Mouse (Mus musculus): ENCODE measurements at regions not wholly inside any gene's neighbourhood (a gene's known extent, or its start where the extent isn't known, plus 50 kb on each side); places are given as distances from the start of the nearest gene placed in this dataset.

DNA sequence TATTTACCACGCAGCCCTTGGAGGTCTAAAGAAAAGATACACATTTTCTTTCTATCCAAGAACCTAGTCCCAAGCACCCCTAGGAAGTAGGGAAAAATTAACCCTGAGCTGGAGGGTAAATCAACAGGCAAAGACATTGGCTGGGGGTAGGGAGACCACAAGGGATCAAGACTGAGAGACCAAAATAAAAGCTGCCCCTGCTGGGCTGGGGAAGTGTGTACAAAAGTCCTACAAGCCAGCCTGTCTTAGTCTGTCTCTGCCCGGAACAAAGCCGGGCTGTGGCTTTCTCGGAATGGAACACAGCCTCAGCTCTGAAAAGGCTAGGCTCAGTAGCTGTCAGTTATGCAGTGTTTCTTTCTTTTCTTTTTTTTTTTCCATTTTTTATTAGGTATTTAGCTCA, 81.4 kb upstream of the Sox4 start:
- no peaks in the 10 kb centered on the region for H3K36me3 ChIP-seq (ENCODE audit: control insufficient read depth, insufficient read depth)
- H3K79me2 ChIP-seq (ENCODE audit: control insufficient read depth, insufficient read depth) = no peaks in the 10 kb centered on the region
- TF ChIP-seq TCF12 (IDR thresholded peaks at IDR 0.05; ENCODE audit: insufficient read depth, poor library complexity, severe bottlenecking) (no peak), MYOD1 (IDR thresholded peaks at IDR 0.05; ENCODE audit: control insufficient read depth in 1 of 3, insufficient read length in 2 of 3, low read depth in 2 of 3) (no peak)
- no peaks in the 10 kb centered on the region for H3K27me3 ChIP-seq (ENCODE audit: control insufficient read depth, insufficient read depth, insufficient read length)
- H3ac ChIP-seq (ENCODE audit: control insufficient read depth, insufficient read length) = no peak overlapping the region
- no peak overlapping the region for H3K4me3 ChIP-seq
- H3K4me2 ChIP-seq (ENCODE audit: low read depth) = no peak overlapping the region

DNA sequence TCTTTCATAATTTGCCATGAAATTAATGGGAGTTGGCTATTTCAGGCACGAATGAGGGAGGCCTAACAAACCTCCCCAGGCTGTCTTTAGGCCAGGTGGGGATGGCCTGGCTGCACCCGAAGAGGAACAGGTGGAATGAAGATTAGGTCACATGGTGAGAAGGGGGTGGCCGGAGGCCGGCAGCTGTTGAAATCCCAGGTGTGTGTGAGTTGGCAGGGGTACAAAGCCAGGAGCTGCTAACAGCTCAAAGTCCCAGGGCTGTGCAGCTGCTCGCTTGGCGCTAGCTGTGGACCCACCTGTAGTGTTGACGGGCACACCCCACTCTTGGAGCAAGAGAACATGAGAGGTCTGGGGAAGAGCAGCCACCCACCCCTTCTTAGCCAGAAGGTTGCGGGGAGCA, 80.9 kb upstream of the Sox4 start:
- peak; percentile 11 for TF ChIP-seq USF1 (IDR thresholded peaks at IDR 0.05; ENCODE audit: low read depth)
- no peak for TF ChIP-seq E2F4 (IDR thresholded peaks at IDR 0.05; ENCODE audit: insufficient read depth)
- no peak for TF ChIP-seq CEBPB (IDR thresholded peaks at IDR 0.05; ENCODE audit: insufficient read depth, poor library complexity, severe bottlenecking)
- no peak for TF ChIP-seq REST (IDR thresholded peaks at IDR 0.05; ENCODE audit: insufficient read depth, insufficient read length)
- TF ChIP-seq SRF (IDR thresholded peaks at IDR 0.05; ENCODE audit: control insufficient read depth, insufficient read length, low read depth) = no peak
- no peak for TF ChIP-seq POLR2A (IDR thresholded peaks at IDR 0.05; ENCODE audit: insufficient read length, low read depth)
- TF ChIP-seq MYOD1 (IDR thresholded peaks at IDR 0.05; ENCODE audit: control insufficient read depth in 1 of 3, insufficient read length in 2 of 3, low read depth in 2 of 3) = peak in 2 of 3 experiments; percentile 59 to 89
- TF ChIP-seq POLR2AphosphoS2 (IDR thresholded peaks at IDR 0.05; ENCODE audit: insufficient read length, low read depth) = no peak
- TF ChIP-seq MYOG (IDR thresholded peaks at IDR 0.05; ENCODE audit: control insufficient read depth in 1 of 3, insufficient read depth in 1 of 3, insufficient read length in 2 of 3, low read depth in 2 of 3) = peak; percentile 51 to 88 (median 58)
- peak; percentile 39 for TF ChIP-seq TCF3 (IDR thresholded peaks at IDR 0.05; ENCODE audit: insufficient read length, low read depth)
- peak; percentile 81 for TF ChIP-seq TCF12 (IDR thresholded peaks at IDR 0.05; ENCODE audit: insufficient read depth, poor library complexity, severe bottlenecking)
- TF ChIP-seq MAX (IDR thresholded peaks at IDR 0.05; ENCODE audit: low read depth) = no peak
- Histone ChIP-seq H3ac (ENCODE audit: control insufficient read depth, insufficient read length) (no peak overlapping the region), H3K4me3 (no peak overlapping the region), H3K36me3 (ENCODE audit: control insufficient read depth, insufficient read depth) (no peaks in the 10 kb centered on the region), H3K79me2 (ENCODE audit: control insufficient read depth, insufficient read depth) (no peaks in the 10 kb centered on the region), H3K27me3 (ENCODE audit: control insufficient read depth, insufficient read depth, insufficient read length) (no peaks in the 10 kb centered on the region), H3K4me2 (ENCODE audit: low read depth) (no peak overlapping the region)

DNA sequence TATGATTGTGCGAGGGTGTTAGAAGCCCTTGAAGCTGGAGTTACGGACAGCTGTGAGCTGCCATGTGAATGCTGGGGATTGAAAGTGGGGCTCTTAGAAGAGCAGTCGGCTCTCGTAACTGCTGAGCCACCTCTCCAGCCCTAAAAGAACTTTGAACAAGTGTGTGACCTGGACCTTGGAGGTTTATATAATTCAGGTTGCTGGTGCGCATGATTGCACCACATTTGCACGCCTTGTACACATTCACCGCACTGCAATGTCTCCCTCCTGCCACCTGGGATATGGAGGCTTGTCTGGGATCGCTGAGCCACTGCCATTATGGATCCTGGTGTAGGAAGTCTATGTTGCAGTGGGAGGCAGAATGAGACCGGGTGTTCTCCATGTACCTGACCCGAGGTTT, 73.6 kb upstream of the Sox4 start:
- no peak overlapping the region for H3K4me3 ChIP-seq
- no peaks in the 10 kb centered on the region for H3K79me2 ChIP-seq (ENCODE audit: control insufficient read depth, insufficient read depth)
- no peak overlapping the region for H3ac ChIP-seq (ENCODE audit: control insufficient read depth, insufficient read length)
- no peak overlapping the region for H3K4me2 ChIP-seq (ENCODE audit: low read depth)
- H3K27me3 ChIP-seq (ENCODE audit: control insufficient read depth, insufficient read depth, insufficient read length) = no peaks in the 10 kb centered on the region
- no peak for TF ChIP-seq TCF12 (IDR thresholded peaks at IDR 0.05; ENCODE audit: insufficient read depth, poor library complexity, severe bottlenecking)
- no peaks in the 10 kb centered on the region for H3K36me3 ChIP-seq (ENCODE audit: control insufficient read depth, insufficient read depth)

DNA sequence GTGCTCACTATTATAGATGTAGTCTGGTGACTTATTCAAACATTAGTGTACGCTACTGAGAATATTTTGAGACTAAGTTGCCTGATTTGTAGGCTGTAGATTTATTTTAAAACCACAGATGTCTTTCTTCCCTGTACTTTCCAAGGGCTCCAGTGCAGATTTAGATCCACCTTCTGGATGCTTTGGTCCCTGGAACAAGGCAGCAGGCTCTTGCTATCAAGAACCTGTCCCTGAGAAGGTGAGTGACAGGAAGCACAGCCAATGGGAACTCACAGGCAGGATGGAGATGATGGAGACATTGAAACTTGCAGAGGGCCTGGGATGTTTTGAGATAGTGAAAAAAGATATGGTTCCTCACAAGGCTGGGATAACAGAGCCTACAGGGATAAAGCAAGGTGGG, 70.0 kb upstream of the Sox4 start:
- Histone ChIP-seq H3K79me2 (ENCODE audit: control insufficient read depth, insufficient read depth) (no peaks in the 10 kb centered on the region), H3K4me2 (ENCODE audit: low read depth) (no peak overlapping the region), H3K36me3 (ENCODE audit: control insufficient read depth, insufficient read depth) (no peaks in the 10 kb centered on the region), H3ac (ENCODE audit: control insufficient read depth, insufficient read length) (no peak overlapping the region), H3K27me3 (ENCODE audit: control insufficient read depth, insufficient read depth, insufficient read length) (no peaks in the 10 kb centered on the region), H3K4me3 (no peak overlapping the region)
- TF ChIP-seq MYOD1 (IDR thresholded peaks at IDR 0.05; ENCODE audit: control insufficient read depth in 1 of 3, insufficient read length in 2 of 3, low read depth in 2 of 3) = no peak
- no peak for TF ChIP-seq MAX (IDR thresholded peaks at IDR 0.05; ENCODE audit: low read depth)
- no peak for TF ChIP-seq USF1 (IDR thresholded peaks at IDR 0.05; ENCODE audit: low read depth)
- no peak for TF ChIP-seq SRF (IDR thresholded peaks at IDR 0.05; ENCODE audit: control insufficient read depth, insufficient read length, low read depth)

DNA sequence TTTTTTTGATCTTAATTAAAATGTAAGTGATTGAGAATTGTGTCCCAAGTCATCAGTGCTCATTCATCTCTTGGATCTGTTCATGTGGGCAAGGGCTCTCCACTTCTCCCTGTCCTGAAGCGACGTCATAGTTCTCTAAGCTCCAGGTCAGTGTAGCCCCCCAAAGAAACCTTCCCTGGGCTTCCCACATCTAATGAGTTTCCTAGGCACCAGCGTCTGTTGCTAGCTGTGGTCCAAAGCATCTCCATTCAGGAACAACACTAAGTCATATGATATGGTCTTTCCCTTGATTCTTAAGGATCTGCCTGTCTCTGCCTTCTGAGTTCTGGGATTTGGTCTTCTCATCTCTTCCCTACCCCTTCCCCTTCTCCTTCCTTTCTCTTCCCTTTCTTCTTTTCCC, 66.3 kb upstream of the Sox4 start:
- no peaks in the 10 kb centered on the region for H3K36me3 ChIP-seq (ENCODE audit: control insufficient read depth, insufficient read depth)
- no peak for TF ChIP-seq SRF (IDR thresholded peaks at IDR 0.05; ENCODE audit: control insufficient read depth, insufficient read length, low read depth)
- no peak for TF ChIP-seq MYOG (IDR thresholded peaks at IDR 0.05; ENCODE audit: control insufficient read depth in 1 of 3, insufficient read depth in 1 of 3, insufficient read length in 2 of 3, low read depth in 2 of 3)
- TF ChIP-seq POLR2A (IDR thresholded peaks at IDR 0.05; ENCODE audit: insufficient read length, low read depth) = no peak
- TF ChIP-seq USF1 (IDR thresholded peaks at IDR 0.05; ENCODE audit: low read depth) = no peak
- no peak overlapping the region for H3ac ChIP-seq (ENCODE audit: control insufficient read depth, insufficient read length)
- H3K27me3 ChIP-seq (ENCODE audit: control insufficient read depth, insufficient read depth, insufficient read length) = no peaks in the 10 kb centered on the region
- H3K79me2 ChIP-seq (ENCODE audit: control insufficient read depth, insufficient read depth) = no peaks in the 10 kb centered on the region
- H3K4me3 ChIP-seq = no peak overlapping the region
- no peak overlapping the region for H3K4me2 ChIP-seq (ENCODE audit: low read depth)

DNA sequence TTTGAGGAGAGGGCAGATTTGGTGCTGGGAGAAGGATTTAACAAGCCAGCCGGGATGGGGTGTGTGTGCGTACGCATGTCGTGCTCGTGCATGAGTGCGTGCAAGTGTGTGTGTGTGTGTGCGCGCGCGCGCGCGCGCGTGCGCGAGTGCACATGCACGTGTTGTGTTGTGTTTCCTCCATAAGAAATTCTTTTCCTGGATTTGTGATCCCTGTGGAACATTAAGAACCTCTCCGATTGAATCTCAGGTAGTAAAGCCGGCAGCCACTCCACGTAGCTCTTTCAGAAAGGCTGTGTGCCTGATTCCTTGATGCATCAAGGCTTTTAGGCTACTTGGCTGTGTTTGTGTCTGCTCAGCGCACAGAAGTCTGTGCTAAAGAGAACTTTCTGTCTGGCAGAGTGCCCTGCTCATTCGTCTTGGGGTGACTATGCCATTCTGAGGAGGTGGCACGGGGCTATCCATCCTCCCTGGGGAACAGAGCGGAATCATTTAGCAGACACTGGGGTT, 62.7 kb upstream of the Sox4 start:
- TF ChIP-seq CEBPB (IDR thresholded peaks at IDR 0.05; ENCODE audit: insufficient read depth, poor library complexity, severe bottlenecking) = no peak
- no peak for TF ChIP-seq TCF3 (IDR thresholded peaks at IDR 0.05; ENCODE audit: insufficient read length, low read depth)
- no peak for TF ChIP-seq MYOD1 (IDR thresholded peaks at IDR 0.05; ENCODE audit: control insufficient read depth in 1 of 3, insufficient read length in 2 of 3, low read depth in 2 of 3)
- TF ChIP-seq SRF (IDR thresholded peaks at IDR 0.05; ENCODE audit: control insufficient read depth, insufficient read length, low read depth) = no peak
- TF ChIP-seq POLR2AphosphoS2 (IDR thresholded peaks at IDR 0.05; ENCODE audit: insufficient read length, low read depth) = no peak
- TF ChIP-seq POLR2A (IDR thresholded peaks at IDR 0.05; ENCODE audit: insufficient read length, low read depth) = no peak
- no peak for TF ChIP-seq USF1 (IDR thresholded peaks at IDR 0.05; ENCODE audit: low read depth)
- TF ChIP-seq REST (IDR thresholded peaks at IDR 0.05; ENCODE audit: insufficient read depth, insufficient read length) = no peak
- no peak for TF ChIP-seq E2F4 (IDR thresholded peaks at IDR 0.05; ENCODE audit: insufficient read depth)
- TF ChIP-seq TCF12 (IDR thresholded peaks at IDR 0.05; ENCODE audit: insufficient read depth, poor library complexity, severe bottlenecking) = no peak
- no peaks in the 10 kb centered on the region for H3K36me3 ChIP-seq (ENCODE audit: control insufficient read depth, insufficient read depth)
- H3ac ChIP-seq (ENCODE audit: control insufficient read depth, insufficient read length) = no peak overlapping the region
- no peaks in the 10 kb centered on the region for H3K27me3 ChIP-seq (ENCODE audit: control insufficient read depth, insufficient read depth, insufficient read length)
- H3K79me2 ChIP-seq (ENCODE audit: control insufficient read depth, insufficient read depth) = no peaks in the 10 kb centered on the region
- no peak overlapping the region for H3K4me3 ChIP-seq
- H3K4me2 ChIP-seq (ENCODE audit: low read depth) = no peak overlapping the region
